Mouse (Mus musculus) heart, adult 2 months (tissue): ENCODE measurements around the gene Golga3.

ENCODE experiments used
- CTCF ChIP-seq: fragments of 200-600 bp; IDR thresholded peaks from 2 replicates; pipeline ENCODE4 v1.8.1; 2022; ENCODE audit warnings: antibody characterized with exemption, mild to moderate bottlenecking, moderate library complexity
- POLR2A ChIP-seq: fragments of 200-500 bp; IDR thresholded peaks from 2 replicates; pipeline ENCODE4 v1.6.1; 2011; ENCODE audit warnings: mild to moderate bottlenecking, low read depth, low read length, control low read depth; ENCODE audit not compliant: insufficient read depth

- TF ChIP-seq CTCF (no peak), POLR2A (no peak)
Observed at GRCm38 (mm10) chr5:110211312-110211711, 34.8 kb downstream of the Golga3 start.
